Mouse (Mus musculus): ENCODE results near the gene Hddc3.
A peak's percentile ranks its signal among the peaks of the same experiment; 100 is the strongest.
"Not testable (repeated sequence)": the region's sequence is repeated elsewhere in the genome, so short reads cannot be mapped to it uniquely, and the experiment has no call there.

Gene Hddc3

DNA sequence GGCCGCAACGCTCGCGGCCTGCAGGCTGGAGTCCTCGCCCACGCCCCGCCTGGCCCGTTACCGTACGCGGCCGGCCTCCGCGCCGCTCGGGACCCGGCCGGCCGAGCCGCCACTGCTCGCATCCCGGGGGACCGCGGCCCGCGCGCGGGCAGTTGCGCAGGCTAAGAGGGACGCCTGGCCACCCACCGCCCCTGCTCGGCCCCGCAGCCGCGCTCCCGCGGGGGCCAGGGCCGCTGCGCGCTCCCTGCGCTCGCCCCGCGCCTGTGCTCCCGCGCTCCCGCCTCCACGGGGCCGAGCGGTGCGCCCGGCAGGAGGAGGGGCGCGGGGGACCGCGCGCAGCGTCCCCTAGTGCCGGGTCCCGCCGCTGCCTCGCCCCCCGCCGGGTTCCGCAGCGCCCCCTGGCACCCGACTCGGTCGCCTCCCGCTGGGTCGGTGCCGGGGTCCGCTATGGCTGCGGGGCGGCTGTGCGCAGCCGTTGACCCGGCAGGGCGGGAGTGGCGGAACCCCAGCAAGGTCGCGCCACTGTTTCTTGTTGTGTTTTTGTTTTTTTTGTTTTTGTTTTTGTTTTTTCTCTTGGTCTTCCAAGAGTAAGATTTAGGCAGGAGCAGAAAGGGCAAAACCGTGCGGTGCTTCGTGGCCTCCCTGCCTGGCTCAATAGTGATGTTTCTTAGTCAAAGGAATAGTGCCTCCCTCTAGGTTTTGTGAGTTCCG is 28.3 kb downstream of the Hddc3 start, which contains the start of gene Man2a2:
Gene Man2a2 (minus strand): TSS at position 335 of the 711 bp plus-strand sequence.
- DNase-seq = peak; percentile 82

DNA sequence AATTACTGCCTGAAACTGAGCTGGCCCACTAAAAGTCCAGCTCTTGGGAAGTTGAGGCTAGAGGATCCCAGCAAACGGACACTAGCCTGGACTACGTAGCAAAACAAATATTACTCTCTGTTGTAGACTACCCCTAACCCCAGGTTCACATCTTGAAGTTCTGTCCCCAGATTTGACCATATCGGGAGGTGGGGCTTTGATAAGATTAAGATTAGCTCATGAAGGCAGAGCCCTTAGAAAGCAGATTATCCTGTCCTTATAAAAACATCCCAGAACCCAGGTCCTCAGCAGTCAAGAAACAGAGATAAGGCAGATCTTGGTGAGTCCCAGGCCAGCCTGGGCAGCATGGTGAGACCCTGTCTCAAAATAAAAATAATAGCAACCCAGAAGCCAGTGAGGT is 29.3 kb downstream of the Hddc3 start:
- DNase-seq = no peak

DNA sequence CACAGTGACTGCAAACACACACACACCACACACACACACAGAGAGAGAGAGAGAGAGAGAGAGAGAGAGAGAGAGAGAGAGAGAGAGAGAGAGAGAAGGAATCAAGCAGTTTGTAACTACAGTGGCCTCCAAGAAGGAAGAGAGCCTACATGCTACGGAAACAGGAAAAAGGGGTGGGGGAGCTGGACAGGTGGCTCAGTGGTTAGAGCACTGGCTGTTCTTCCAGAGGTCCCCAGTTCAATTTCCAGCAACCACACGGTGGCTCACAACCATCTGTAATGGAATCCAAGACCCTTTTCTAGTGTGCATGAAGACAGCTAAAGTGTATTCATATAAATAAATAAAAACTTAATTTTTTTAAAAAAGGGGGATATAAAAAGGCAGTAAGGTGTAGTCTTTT is 29.8 kb downstream of the Hddc3 start:
- no peak for DNase-seq

DNA sequence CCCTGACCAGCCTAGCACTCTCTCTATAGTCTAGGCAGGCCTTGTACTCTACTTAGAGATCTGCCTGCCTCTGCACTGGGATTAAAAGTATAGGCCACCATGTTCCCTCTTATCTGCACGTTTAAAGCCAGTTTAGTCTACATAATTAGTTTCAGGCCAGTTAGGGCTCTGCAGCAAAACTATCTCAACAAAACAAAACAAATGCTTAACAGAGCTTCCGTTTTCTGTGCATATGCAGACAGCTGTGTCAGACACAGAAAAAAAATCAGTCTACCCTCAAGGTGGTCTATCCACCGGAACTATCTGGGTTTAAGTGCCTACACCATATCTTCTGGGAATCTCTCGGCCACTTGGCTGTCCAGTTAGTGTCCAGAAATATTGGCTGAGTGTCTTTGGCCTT is 30.4 kb downstream of the Hddc3 start:
- no peak for DNase-seq

DNA sequence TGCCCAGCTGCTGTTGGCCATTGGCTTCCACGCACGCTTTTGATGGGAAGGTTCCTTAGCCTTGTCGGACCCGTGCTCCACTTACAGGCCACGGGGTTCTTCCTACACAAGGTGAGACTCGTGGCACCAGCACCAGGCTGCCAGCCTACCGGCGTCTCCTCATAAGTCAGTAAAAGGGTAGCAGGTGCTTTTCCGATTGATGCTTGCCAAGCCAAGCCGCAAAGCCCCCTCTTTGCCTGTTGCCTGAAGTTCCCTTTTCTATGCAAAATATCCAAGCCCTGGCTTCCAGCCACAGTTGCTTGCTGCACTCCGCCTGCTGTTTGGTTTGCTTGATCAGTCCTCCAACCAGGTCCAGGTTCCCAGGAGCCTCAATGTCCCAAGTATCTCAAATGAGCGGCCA is 30.9 kb downstream of the Hddc3 start:
- DNase-seq = no peak

DNA sequence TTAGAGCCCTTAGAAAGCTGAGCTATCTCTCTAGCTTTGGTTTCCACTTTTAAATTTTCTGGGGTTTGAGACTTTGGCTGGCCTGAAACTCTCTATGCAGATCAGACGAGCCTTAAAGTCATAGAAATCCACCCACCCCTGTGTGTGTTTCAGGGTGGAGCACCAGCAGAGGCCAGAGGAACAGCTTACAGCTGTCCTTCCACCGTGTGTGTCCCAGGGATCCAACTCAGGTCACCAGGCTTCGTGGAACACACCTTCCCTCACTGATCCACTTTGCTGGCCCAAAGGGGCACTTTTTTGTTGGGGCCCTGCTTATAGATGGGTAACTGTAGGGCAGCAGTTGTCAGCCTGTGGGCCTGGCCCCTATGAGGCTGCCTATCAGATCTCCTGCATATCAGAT is 31.4 kb downstream of the Hddc3 start:
- DNase-seq = no peak

DNA sequence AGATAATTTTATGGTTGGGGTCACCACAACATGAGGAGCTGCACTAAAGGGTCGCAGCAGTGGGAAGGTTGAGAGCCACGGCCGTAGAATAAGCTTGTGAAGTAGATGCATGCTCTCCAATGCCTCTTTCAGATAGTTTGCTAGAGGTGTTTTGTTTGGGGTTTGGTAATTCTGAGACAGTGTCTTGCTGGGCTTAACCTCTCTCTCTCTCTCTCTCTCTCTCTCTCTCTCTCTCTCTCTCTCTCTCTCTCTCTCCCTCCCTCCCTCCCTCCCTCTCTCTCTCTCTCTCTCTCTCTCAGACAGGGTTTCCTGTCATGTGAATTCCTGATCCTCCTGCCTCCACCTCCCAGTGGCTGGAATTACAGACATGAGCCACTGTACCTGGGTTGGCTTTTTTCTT is 31.8 kb downstream of the Hddc3 start:
- no peak for DNase-seq

DNA sequence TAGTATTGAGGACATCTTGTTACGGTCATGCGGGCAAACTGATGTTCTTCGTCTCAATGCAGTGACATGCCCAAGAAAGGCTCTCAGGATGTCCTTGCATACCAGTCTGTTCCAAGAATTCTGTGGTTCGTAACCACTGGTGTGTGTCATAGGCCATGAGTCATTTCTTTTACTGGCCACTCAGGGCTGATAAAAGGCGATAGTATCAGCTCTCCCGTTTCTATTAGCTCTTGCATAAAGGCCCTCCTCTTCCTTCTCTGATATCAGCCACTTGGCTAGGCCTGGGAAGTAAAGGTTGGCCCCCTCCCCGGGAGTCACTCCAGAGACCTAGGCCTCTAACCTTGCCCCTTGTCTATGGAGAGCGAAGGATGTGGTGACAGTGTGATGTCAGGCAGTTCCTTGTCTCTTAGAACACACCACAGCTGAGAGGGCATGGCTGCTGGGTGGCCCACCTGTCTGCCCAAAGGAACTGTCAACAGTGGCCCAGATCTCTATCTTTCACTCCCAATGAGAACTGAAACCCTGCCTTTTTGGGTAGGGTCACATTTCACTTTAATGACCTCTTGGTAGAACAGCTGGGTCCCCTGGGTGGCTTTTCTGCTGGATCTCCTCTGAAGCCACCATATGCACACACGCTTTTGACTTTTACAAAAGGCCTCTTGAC is 32.6 kb downstream of the Hddc3 start:
- DNase-seq = no peak

DNA sequence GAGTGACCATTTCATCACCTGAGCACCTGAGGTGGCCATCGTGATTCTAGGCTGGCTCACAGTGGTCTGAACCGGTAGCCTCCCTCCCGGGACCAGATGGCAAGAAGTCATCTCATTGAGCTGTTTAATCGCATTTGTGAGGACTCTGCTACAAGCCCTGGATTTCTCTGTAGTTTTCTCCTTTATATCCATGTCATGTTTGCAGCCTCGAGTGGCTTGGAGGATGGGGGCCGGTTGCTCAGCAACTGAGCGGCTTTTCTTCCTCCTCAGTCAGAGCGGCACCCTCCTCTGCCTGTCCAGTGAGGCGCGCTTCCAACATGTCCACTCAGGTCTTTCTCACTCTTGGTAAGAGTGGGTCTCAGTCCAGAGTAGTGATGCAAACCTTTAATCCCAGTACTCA is 33.3 kb downstream of the Hddc3 start:
- DNase-seq = no peak

DNA sequence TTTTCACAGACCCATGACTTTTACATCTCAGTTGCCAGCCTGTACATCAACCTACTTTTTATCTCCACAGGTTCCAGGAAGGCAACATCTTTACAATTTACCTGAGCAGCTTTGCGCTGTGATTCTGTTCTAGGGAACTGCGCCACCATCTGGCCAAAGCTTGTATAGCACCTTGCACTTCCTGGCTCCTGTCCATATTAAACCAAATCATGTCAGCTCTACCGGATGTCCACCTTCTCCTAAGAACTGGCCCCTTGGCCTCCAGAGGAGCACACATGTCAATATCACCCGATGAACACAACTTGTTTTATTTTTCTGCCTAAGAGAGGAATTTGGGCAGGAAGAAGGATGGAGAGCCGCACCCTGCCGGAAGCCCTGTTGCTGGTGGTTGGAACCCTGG is 34.6 kb downstream of the Hddc3 start:
- DNase-seq = no peak

DNA sequence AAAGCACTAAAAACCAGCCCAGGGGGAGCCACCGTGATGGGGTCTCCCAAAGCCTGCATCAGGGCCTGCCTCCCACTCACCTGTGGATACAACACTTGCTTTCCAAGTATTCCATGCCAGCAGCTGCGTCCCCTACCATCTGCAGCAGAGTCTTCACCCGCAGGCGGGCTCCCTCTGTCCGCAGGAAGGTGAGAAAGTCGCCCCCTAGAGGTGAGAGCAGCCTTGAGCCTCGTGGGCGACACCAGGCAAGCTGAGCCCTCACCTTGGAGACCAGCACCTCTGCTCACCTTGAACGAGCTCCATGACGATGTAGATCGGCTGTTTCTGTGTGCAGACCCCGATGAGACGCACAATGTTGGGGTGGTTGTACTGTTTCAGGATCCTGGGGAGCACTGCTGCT is 36.6 kb downstream of the Hddc3 start:
- no peak for DNase-seq

DNA sequence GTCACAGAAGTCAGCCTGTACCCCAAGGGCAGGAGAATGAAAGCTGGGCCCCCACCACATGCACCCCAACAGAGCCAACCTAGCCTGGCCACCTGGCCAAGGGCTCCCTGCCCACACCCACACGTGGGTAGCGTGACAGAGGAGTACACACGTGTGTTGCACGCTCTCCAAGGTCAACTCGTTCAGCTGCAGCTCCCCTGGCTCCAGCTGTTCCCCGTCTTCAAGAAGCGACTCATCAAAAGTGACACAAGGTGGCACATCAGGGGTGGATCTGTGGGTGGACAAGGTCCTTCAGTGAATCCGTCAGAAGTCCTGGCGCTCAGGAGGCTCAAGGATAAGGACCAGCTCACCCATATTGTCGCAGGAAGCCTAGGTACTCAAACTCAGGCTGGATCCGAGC is 40.0 kb downstream of the Hddc3 start:
- DNase-seq = no peak

DNA sequence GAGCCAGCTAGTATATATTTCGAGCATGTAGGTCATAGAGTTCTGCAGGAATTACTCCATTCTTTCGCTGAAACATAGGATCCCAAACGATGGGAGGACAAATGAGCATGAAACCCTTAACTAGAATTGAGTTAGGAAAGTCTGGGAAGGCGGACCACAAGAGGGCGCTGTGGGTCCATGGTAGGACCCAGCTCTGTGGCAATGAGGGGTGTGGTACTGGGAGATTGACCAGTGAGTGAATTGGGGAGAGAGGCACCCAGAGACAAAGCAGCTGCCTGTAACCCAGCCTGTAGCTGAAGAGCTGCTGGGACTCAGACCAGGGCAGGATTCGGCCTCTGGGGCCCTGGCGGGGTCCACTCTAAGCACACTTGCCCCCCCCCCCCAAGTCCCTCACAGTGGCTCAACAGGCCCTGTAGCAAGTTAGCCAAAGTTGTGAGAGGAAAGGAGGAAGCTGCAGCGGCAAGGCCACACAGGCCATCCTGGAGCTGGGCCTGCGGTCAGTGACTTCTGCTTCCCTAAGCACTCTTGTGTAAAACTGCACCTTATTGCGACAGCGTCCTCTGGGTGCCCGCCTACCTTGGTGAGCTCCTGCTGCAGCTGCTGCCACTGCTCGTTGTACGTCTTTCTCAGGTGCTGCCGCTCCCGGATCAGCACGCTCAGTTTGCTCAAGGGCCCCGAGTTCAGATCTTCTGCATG is 43.5 kb downstream of the Hddc3 start:
- peak; percentile 84 for DNase-seq

DNA sequence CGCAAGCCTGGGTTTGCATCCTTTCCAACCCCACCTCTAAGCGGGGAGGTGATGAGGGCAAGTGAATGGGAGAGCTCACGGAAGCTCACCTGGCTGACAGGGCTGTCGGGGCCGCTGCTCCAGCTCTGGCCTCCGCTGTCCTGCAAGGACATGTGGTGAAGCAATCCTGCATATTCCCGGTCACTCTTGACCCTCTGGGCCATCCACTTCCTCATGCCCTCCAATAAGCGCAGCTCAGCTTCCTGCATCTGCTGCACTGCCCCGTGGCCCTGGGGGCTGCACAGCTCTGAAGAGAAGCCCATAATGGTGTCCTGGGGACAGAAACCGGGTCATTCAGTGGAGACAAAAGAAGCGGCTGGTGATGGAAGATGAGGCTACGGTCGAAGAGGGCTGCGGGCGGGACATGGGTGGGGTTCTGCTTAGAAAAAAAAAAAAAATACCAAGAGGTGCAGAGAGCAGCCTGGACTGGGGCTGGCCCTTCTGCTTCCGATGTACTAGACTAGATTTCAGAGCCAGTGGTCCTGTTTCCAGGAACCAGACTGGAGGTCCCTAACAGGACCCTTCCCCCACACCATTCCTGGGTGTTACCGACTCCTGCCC is 44.2 kb downstream of the Hddc3 start:
- DNase-seq = no peak

DNA sequence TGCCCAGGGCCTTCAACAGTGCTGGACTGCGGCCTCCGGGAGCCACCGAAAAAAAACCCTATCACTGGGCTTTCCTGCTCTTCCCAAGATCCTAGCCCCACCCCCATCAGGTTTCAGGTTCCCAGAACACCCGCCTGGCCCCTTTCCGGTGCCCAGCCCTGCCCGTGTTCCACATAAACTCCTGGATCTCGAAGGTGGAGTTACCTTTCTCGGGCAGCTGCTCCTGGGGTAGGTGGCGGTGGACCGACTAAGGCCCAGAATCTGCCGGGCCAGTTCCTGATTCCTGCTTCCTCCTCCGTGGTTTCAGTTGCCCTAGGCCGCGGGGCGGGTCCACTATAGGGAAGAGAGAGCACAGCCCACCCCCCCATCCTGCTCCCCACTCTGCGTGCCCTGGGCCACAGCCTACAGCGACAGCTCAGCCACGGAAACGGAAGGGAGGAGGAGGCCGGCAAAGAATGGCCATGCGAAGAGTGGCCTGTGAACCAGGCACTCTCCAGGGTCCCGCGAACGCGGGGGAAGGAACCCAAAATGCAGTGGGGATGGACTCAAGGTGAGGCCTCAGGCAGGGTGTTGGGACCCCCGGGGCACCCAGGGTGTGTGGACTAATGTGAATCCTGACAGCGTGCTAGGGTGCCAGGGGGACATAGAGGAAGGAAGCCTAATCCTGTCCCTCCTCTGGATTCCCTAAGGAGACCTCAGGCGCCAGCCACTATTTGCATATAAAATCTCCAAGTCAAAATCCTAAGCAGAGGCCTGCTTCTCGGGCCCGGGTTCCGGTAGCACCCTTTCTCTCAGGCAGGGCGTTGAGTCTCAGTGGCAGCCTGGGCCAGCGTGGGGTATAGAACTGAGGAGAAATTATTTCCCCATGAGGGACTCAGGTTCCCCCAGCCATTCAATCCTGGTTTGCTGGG is 45.0 kb downstream of the Hddc3 start, which contains the start of gene Fes:
Gene Fes (minus strand): TSS at position 314 of the 911 bp plus-strand sequence.
- no peak for DNase-seq

DNA sequence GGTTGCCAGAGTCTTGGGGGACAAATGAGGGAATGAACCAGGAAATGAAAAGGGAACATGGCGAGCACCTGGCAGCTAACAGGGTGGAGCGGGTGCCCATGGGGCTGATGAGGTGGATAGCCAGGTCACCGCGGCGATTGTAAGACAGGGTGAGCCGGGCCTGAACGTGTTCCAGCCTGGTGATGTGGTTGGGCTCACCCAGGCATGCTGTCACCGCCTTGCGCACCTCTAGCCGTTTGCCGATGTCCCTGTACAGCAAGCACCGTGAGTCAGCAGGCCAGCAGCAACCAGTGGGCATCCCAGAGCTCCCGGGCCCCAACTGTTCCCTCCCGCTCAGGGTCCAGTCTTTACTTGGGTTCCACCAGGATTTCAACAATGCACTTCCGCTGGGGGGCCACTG is 49.2 kb downstream of the Hddc3 start:
- DNase-seq = no peak

DNA sequence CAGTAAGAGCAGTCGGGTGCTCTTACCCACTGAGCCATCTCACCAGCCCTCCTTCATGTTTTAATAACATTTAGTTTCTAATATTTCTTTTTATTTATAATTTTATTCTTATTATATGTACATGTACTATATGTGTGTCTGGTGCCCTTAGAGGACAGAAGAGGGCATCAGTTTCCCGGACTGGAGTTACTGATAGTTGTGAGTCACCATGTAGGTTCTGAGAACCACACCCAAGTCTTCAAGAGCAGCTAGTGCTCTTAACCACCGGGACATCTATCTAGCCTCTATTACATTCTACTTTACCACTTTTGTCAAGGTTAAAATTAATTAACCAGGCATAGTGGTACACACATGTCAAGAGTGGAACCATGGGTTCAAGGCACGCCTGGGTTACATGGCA is 51.7 kb downstream of the Hddc3 start:
- no peak for DNase-seq

DNA sequence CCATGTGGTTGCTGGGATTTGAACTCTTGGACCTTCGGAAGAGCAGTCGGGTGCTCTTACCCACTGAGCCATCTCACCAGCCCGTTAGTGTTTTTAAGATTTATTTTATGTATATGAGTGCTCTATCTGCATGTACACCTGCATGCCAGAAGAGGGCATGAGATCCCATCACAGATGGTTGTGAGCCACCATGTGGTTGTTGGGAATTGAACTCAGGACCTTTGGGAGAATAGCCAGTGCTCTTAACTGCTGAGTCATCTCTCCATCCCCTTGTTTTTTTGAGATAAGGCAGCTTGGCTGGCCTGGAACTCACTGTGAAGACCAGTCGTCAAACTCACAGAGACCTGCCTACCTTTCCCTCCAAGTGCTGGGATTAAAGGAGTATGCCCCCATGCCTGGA is 53.5 kb downstream of the Hddc3 start:
- DNase-seq = not testable (repeated sequence)

DNA sequence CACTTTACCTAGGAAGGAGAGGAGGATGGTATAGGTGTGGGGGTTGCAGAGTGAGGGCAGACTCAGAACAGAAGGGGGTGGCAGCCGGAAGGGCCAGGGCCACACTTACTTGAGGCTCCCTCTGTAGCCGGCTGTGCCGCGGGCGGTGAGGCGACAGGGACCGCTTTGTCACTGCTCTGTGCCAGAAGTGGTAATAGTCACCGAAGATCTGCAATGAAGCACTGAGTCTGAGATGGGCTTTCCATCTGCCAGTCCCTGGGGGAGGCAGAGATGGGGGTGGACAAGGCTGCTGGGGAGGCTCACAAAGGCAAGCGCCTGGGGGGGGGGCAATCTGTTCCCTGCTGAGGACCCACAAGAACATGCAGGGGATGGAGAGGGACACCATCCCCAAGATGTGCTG is 55.1 kb downstream of the Hddc3 start:
- peak; percentile 75 for DNase-seq

DNA sequence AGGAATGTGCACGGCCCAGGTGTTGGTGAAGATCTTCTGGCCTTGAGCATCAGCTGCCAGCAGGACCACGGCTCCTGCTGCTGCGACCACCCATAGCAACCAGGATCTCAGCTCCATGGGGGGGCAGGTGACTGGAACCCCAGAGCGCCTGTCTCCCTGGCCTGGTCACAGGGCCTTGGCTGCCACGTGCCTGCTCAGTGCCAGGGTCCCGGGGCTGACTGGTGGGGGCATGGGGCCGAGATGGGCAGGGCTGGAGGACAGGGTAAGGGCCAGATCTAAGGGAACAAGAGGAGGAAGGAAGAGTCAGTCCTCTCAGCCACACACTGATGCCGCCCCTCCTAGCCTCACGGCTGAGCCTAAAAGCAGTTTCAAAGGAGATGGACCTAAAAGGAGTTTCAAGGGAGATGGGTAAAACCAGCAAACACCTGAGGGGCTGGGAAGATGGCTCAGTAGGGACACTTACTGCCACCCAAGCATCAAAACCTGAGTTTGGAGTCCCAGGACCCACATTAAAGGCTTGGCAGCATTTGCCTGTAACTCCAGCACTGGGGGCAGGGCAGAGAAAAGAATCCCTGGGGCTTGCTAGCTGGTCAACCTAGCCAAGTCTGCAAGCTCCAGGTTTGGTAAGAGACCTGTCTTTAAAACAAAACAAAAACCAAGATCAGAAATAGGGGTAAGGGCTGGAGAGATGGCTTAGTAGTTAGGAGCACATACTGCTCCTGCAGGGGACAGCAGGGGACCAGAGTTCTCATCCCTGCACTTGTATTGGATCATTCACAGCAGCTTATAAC is 55.9 kb downstream of the Hddc3 start:
- no peak for DNase-seq

DNA sequence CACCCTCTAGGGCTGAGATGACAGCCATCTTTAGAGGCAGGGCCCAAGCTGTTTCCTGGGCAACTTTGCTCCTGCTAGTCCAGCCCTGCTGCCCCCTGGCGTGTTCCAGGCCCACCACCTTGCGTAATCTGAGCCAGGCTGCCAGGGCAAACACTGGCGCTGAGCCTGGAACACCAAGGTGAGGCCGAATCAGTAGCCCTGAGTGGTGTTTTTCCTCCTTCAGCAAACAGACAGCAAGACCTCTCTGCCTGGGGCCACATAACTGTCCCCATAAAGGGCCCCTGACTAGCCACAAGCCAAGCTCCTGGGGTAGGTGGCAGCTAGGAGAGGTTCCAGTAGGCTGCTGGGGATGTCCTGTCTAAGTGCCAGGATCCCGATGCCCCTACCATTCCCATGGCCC is 57.2 kb downstream of the Hddc3 start:
- no peak for DNase-seq

Data from right cerebral cortex, adult 18-20 months (tissue).